Mouse (Mus musculus): Measurements from ENCODE around the gene Gla. TPM values are rescaled to one million over a fixed set of nuclear protein-coding genes. Genes with fewer than 3 reads are reported as not detected.
A peak's percentile ranks its signal among the peaks of the same experiment; 100 is the strongest.
"Not testable (repeated sequence)": the region's sequence is repeated elsewhere in the genome, so short reads cannot be mapped to it uniquely, and the experiment has no call there.

Gene Gla
- polyA plus RNA-seq, 1 experiment from 2014 or later: 4.8 TPM

DNA sequence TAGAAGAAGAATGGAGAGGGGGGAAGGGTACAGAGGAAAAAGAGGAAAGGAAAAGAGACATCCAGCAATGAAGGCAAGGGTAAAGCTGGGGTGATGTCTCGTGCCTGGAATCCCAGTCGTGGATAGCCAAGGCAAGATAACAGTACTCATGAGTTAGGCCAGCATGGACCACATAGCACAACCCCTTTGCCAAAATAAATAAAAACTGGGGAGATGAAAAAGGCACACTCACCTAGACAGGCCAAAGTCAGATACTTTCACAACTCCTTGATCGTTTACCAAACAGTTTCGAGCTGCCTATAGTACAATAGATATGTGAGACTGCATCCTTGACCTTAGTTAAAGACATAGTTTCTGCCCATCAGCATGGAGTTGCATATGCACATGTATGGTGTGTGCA, 53.6 kb downstream of the Gla start:
- no peak overlapping the region for H3K4me3 ChIP-seq
- H3K36me3 ChIP-seq: peaks cover 14% of the 10 kb centered on the region; the same call in 1 of the 2 replicates
- H3K9ac ChIP-seq: no peak overlapping the region
- no peaks in the 10 kb centered on the region for H3K9me3 ChIP-seq (replicated peaks)
- WGBS (ENCODE audit: insufficient replicate concordance): 82% methylated on average over 4 of the region's 4 CpGs
- no peak for ATAC-seq
- H3K4me2 ChIP-seq: no peak overlapping the region
- H3K4me1 ChIP-seq: 0 out of 2 replicates have a peak, but pooled peaks cover 2% of the 10 kb centered on the region
- no peak overlapping the region for H3K27ac ChIP-seq
- H3K27me3 ChIP-seq (replicated peaks): no peaks in the 10 kb centered on the region

DNA sequence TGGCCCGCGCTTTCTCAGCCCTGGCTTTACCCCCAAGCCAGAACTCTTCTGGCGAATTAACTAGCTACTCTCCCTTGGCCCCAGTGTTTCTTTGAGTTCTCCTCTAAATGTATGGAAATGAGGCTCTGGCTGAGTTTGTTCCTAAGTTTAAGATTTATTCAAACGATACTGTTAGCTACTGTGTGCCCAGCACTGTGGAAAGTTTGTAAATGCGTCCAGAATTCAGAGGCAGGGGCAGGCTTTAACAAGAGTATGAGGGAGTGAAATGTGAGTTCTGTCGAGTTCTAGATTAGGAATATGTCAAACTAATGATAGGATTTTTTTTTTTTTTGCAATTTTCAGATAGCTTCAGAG, 59.0 kb downstream of the Gla start:
- Histone ChIP-seq H3K4me3 (peak overlapping the region; percentile 68), H3K27me3 (replicated peaks) (no peaks in the 10 kb centered on the region), H3K36me3 (peaks cover 13% of the 10 kb centered on the region), H3K27ac (peak overlapping the region; percentile 85), H3K4me2 (peak overlapping the region; percentile 73), H3K4me1 (0 out of 2 replicates have a peak, but pooled peaks cover 6% of the 10 kb centered on the region), H3K9ac (peak overlapping the region; percentile 76), H3K9me3 (replicated peaks) (no peaks in the 10 kb centered on the region)
- 10% methylated on average over 6 of the region's 6 CpGs for WGBS (ENCODE audit: insufficient replicate concordance)
- peak; percentile 22; the same call in 1 of the 2 replicates for ATAC-seq

DNA sequence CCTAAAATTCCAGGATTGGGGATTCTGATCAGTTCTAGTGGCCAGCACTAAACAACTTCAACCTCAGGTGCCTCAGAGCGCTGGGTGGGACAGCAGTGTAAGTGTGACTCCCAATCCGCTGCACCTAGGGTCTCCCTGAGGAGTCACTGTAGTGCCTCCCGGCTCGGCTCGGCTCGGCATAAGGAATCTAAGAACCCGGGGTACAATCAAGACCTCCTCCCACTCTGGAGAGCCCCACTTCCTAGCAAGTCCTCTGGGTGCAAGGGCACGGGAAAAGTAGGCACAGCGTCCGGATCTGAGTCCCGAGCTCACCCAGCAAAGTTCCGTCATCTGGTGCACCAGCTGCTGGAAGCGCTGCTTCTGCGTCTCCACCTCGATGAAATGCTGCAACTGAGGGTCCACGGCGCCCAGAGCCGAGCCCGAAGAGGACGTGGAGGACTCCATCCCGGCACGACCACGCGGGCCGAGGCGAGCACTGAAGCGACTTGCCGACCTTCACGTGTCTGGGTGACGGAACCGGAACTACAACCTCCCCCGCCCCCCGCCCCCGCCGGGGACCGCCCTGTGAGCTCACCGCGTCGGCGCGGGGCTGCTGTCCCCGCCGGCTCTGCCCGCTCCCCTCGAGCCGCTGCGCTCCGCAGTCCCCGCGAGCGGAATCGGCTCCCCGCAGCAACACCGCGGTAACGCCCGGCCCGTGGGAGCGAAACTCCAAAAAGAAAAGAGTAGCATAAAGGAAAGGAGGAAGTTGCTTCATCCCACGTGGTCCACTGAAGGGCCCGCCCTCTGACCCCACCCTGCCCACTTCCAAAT, 59.6 kb downstream of the Gla start, which contains the start of gene Timm8a1:
Timm8a1 (minus strand) TSS at position 721 of the 810 bp plus-strand sequence.
- peak within 1 kb of the TSS; percentile 73 for H3K4me2 ChIP-seq
- H3K27ac ChIP-seq: peak within 1 kb of the TSS; percentile 85
- peaks cover 16% of the 10 kb centered on the region for H3K36me3 ChIP-seq
- peak within 1 kb of the TSS; percentile 68 for H3K4me3 ChIP-seq
- 0 out of 2 replicates have a peak, but pooled peaks cover 6% of the 10 kb centered on the region for H3K4me1 ChIP-seq
- peak; percentile 90 for ATAC-seq
- peak within 1 kb of the TSS; percentile 76 for H3K9ac ChIP-seq
- no peaks in the 10 kb centered on the region for H3K9me3 ChIP-seq (replicated peaks)
- WGBS (ENCODE audit: insufficient replicate concordance): 6% methylated on average over 35 of the region's 61 CpGs
- no peaks in the 10 kb centered on the region for H3K27me3 ChIP-seq (replicated peaks)

DNA sequence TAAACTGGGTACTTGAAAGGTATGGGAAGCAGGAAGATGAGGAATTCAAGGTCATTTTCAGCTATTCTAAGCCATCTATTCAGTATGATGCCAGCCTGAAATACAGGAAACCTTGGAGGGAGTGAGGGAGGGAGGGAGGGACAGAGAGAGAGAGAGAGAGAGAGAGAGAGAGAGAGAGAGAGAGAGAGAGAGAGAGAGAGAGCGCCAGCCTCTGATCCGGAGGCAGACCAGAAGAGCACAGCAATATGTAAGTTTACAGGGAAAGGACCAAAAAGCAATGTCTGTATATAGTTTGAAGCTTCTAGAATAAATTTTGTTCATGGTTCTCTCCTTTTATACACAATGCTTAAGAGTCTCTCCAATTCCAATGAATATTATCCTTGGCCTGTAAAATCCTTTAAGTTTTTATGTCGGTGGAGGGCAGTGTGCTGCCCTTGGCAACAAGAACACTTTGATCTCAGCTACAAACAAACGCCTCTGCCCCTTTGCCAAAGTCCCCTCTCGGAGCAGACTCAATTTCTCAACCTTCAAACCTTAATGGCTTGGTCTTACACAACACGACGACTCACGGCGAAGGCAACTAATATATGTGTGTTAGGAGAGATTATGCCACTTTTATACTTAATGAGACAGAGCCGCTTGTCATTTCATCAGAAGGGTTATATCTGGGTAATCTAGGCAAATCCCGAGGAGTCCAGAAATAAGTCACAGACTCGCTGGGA, 60.4 kb downstream of the Gla start:
- Histone ChIP-seq H3K9me3 (replicated peaks) (no peaks in the 10 kb centered on the region), H3K9ac (peak overlapping the region; percentile 76), H3K4me1 (0 out of 2 replicates have a peak, but pooled peaks cover 6% of the 10 kb centered on the region), H3K36me3 (peaks cover 21% of the 10 kb centered on the region), H3K4me3 (peak overlapping the region; percentile 68), H3K4me2 (peak overlapping the region; percentile 73), H3K27me3 (replicated peaks) (no peaks in the 10 kb centered on the region), H3K27ac (peak overlapping the region; percentile 67)
- 15% methylated on average over 12 of the region's 12 CpGs for WGBS (ENCODE audit: insufficient replicate concordance)
- no peak; the same call in 1 of the 2 replicates for ATAC-seq

DNA sequence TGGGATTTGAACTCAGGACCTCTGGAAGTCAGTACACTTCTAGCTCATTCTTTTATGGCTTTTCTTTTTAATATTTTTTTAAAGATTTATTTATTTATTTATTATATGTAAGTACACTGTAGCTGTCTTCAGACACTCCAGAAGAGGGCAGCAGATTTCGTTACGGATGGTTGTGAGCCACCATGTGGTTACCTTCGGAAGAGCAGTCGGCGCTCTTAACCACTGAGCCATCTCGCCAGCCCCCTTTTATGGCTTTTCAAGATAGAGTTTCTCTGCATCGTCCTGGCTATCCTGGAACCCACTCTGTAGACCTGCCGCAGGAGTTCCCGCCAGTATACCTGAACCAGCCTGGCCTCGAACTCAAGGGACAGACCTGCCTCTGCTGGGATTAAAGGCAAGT, 61.1 kb downstream of the Gla start:
- Histone ChIP-seq H3K4me3 (peak overlapping the region; percentile 68), H3K4me2 (peak overlapping the region; percentile 73), H3K36me3 (peaks cover 25% of the 10 kb centered on the region), H3K27ac (0 out of 2 replicates have a peak overlapping the region, but pooled peaks have one; percentile 36), H3K9ac (peak overlapping the region; percentile 76)
- WGBS (ENCODE audit: insufficient replicate concordance): 22% methylated on average over 10 of the region's 10 CpGs
- peak; percentile 43 for ATAC-seq
- not testable (repeated sequence) for H3K9me3 ChIP-seq (replicated peaks); H3K27me3 ChIP-seq (replicated peaks); H3K4me1 ChIP-seq

Other genes with a start within 250 kb of the Gla start
- gene Drp2, start 196.6 kb downstream of the Gla start, polyA plus RNA-seq (2016; fragmentation: Nextera tagmentation; extraction: Ambion mirVana): 0.15 and 0.31 TPM in 2 replicates
- not detected in 2 replicates for gene Taf7l, start 124.6 kb downstream of the Gla start, polyA plus RNA-seq (2016; fragmentation: Nextera tagmentation; extraction: Ambion mirVana)
- gene Timm8a1, start 59.3 kb downstream of the Gla start, polyA plus RNA-seq (2016; fragmentation: Nextera tagmentation; extraction: Ambion mirVana): 123 and 136 TPM in 2 replicates
- 29.9 and 30.8 TPM in 2 replicates for gene Btk, start 17.6 kb downstream of the Gla start, polyA plus RNA-seq (2016; fragmentation: Nextera tagmentation; extraction: Ambion mirVana)
- gene Rpl36a, start 15.5 kb downstream of the Gla start, polyA plus RNA-seq (2016; fragmentation: Nextera tagmentation; extraction: Ambion mirVana): 409 and 421 TPM in 2 replicates
- 110 and 111 TPM in 2 replicates for gene Hnrnph2, start 54 bp upstream of the Gla start, polyA plus RNA-seq (2016; fragmentation: Nextera tagmentation; extraction: Ambion mirVana)
- gene Armcx4, start 85.4 kb upstream of the Gla start, polyA plus RNA-seq (2016; fragmentation: Nextera tagmentation; extraction: Ambion mirVana): 0.79 and 0.81 TPM in 2 replicates
- gene Armcx1, start 116.8 kb upstream of the Gla start, polyA plus RNA-seq (2016; fragmentation: Nextera tagmentation; extraction: Ambion mirVana): 11.4 and 11.6 TPM in 2 replicates
- 7.2 and 8.1 TPM in 2 replicates for gene Armcx6, start 150.3 kb upstream of the Gla start, polyA plus RNA-seq (2016; fragmentation: Nextera tagmentation; extraction: Ambion mirVana)
- gene Armcx3, start 155.5 kb upstream of the Gla start, polyA plus RNA-seq (2016; fragmentation: Nextera tagmentation; extraction: Ambion mirVana): 22.1 and 22.8 TPM in 2 replicates
- gene Armcx2, start 208.1 kb upstream of the Gla start, polyA plus RNA-seq (2016; fragmentation: Nextera tagmentation; extraction: Ambion mirVana): 17.8 and 20.3 TPM in 2 replicates